Mouse (Mus musculus): ENCODE results near the gene Dnmt3l. TPM values are rescaled to one million over a fixed set of nuclear protein-coding genes. Genes with fewer than 3 reads are reported as not detected.
"Not testable (repeated sequence)": the region's sequence is repeated elsewhere in the genome, so short reads cannot be mapped to it uniquely, and the experiment has no call there.

The Dnmt3l gene
- not detected for polyA plus RNA-seq (2017; shearing (Covaris generic))

DNA sequence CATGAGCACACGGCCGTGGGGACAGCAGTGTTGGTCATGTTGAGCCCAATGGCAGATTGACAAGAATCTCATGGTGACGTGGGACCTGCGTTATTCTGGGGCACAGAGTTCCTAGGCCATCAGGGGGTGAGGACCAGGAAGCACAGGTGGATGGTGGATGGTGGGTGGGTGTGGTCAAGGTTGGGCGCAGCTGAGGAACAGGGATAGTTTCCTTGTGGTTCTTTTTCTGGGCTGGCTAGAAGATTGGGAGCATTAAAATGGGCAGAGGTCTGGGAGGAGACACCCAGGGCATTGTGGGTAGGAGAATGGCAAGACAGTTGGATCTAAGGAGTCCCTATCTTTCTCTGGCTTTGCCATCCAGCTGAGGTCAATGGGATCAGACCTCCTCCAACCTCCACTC lies at the start of gene Dnmt3l:
Gene Dnmt3l, plus strand, starts transcription at position 301 of the 400 bp plus-strand sequence.
- no peak for ATAC-seq

DNA sequence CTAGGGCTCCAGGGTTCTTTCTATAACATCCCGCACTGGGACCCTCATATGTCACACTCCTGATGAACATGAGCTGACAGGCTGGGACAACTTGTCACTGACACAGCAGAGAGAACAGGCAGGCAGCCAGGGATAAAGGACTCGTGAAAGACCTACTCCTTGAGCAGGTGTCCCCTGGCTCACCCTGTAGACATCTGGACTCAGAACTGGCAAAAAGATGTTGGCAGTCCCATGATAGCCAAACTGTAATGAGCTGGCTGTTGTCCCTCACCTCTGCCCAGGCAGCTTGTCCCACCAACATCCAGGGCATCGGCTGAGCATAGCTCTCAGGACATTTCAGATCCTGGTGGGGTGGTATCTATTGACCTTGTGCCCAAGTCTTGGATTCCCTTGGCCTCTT lies 46.1 kb upstream of the Dnmt3l start:
- no peak for ATAC-seq

GRCm38 (mm10) chr10:78000200-78000599 lies 41.5 kb upstream of the Dnmt3l start:
- ATAC-seq: no peak

- ATAC-seq: no peak
Measured at GRCm38 (mm10) chr10:78001796-78002195, 40.0 kb upstream of the Dnmt3l start.

DNA sequence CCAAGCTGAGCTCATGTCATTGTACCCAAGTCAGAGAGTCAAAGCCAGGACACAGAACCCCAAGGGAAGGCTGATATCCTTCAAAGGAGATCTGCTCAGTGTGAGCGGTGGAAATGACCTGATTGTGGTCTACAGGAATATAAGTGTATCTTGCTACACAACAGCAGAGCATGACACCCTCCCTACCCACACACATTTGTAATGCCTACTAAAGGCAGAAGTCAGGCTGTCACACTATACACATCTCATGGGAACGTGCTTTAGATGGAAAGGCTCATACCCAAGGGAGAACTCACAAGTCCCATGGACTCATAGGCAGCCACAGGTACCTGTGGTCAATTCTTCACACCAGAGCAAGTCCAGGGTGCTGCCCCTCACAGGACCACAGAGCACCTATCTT lies 39.4 kb upstream of the Dnmt3l start:
- no peak for ATAC-seq

GRCm38 (mm10) chr10:78004479-78005100 lies 37.2 kb upstream of the Dnmt3l start:
- no peak for ATAC-seq

GRCm38 (mm10) chr10:78005791-78006438 lies 35.8 kb upstream of the Dnmt3l start:
- no peak for ATAC-seq

GRCm38 (mm10) chr10:78007203-78007602 lies 34.5 kb upstream of the Dnmt3l start:
- ATAC-seq: no peak

DNA sequence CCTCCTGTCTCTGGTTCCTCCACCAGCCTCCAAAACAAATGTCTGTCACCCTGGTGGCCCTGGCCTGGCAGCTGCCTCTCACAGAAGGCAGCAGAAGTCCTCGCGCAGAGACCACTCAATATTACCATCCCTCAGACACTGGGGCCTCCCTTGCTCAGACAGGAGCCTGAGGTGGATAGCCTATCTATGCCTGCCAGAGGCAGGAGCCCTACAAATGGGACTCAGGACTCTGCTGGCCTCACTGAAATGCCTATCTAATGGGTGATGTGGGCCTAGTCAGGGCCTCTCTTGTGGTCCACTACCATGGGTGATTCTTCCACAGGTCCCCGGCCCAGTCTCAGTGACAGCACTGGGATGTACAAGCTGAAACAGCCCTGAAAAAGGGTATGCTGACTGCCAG lies 33.6 kb upstream of the Dnmt3l start:
- no peak for ATAC-seq

DNA sequence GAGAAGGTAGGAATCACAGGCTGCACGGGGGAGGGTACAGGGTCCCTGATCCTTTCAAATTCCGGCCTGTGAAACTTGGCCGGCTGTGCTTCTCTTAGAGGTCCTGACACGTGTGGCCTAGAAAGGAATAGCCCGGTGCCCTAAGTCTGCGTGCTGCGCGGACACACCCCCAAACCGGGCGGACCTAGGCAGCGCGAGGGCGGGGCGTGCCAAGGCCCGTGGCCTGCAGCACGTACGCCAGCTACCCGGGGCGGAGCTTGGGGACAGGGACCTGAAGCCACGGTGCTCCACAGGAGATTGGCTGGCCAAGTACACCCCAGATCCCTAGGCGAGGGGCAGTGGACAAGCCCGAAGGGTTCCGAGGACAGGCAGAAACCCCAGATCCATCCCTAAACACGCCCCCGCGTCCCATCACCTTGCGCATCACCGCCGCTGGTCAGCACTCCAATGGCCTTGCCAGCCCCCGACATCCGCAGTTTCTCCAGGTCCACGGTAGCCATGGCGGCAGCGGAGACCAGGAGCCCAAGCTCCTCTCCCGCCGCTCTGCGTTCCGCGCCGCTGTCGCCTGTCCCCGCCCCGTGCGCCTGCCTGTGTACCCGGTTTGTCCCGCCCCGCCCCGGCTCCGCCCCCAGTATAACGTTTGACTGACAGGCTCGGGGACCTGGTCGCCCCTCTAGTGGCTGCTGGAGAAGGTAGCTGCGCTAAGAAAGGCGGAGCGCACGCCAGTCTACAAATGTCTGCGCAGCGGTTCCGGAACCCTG lies 32.4 kb upstream of the Dnmt3l start:
- peak; percentile 91 for ATAC-seq

DNA sequence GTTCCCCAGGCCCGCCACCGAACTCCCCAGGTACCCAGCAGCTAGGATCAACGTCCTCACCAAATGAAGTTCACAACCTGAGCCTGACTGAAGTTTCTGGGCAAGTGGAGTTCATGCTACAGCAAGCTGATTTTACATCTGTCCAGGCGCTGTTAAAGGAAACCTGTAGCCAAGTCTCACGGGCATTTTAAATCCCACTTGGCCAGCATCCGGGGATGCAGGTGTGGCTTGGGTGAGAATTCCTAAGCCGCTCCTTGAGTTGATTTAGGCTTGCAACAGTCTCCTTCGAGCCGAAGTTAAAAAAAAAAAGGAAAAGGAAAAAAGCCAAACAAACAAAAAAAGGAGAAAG lies 31.8 kb upstream of the Dnmt3l start, which contains the start of gene Pfkl:
Gene Pfkl, minus strand, starts transcription at position 139 of the 349 bp plus-strand sequence.
- no peak for ATAC-seq

- no peak for ATAC-seq
Measured at GRCm38 (mm10) chr10:78010335-78010734, 31.4 kb upstream of the Dnmt3l start.

DNA sequence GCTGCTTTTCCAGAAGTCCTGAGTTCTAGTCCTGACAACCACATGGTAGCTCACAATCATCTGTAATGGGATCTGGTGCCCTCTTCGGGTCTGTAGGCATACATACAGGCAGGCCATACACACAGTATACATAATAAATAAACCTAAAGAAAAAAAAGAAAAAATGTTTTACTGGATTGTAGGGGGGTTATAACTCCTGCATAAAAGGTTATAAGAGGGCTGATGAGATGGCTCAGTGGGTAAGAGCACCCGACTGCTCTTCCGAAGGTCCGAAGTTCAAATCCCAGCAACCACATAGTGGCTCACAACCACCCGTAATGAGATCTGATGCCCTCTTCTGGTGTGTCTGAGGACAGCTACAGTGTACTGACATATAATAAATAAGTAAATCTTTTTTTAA lies 30.6 kb upstream of the Dnmt3l start:
- not testable (repeated sequence) for ATAC-seq

GRCm38 (mm10) chr10:78012661-78013495 lies 28.9 kb upstream of the Dnmt3l start:
- ATAC-seq: no peak

GRCm38 (mm10) chr10:78015489-78015888 lies 26.3 kb upstream of the Dnmt3l start:
- no peak for ATAC-seq

- ATAC-seq: no peak
Measured at GRCm38 (mm10) chr10:78016366-78016765, 25.4 kb upstream of the Dnmt3l start.

- peak; percentile 99 for ATAC-seq
Measured at GRCm38 (mm10) chr10:78018797-78019203, 22.9 kb upstream of the Dnmt3l start.

DNA sequence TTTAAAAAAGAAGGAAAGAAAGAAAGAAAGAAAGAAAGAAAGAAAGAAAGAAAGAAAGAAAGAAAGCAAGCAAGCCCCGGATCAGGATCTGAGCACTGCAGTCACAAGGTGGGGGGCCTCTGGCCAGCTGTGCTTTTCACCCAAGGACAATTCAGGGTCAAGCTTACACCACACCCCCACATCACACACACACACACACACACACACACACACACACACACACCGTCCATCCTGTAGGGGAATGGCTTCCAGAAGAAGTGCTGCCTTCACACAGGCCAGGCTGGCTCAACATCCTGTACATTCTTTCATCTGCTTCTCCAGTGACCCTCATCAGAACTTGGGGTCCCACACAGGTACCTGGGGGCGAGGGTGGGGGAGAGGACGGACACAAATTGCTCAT lies 22.5 kb upstream of the Dnmt3l start:
- ATAC-seq: no peak

GRCm38 (mm10) chr10:78019984-78020383 lies 21.8 kb upstream of the Dnmt3l start:
- ATAC-seq: not testable (repeated sequence)

- not testable (repeated sequence) for ATAC-seq
Measured at GRCm38 (mm10) chr10:78025453-78025852, 16.3 kb upstream of the Dnmt3l start.

- peak; percentile 92 for ATAC-seq
Measured at GRCm38 (mm10) chr10:78028129-78028528, 13.6 kb upstream of the Dnmt3l start.

GRCm38 (mm10) chr10:78029080-78029479 lies 12.7 kb upstream of the Dnmt3l start:
- no peak for ATAC-seq

DNA sequence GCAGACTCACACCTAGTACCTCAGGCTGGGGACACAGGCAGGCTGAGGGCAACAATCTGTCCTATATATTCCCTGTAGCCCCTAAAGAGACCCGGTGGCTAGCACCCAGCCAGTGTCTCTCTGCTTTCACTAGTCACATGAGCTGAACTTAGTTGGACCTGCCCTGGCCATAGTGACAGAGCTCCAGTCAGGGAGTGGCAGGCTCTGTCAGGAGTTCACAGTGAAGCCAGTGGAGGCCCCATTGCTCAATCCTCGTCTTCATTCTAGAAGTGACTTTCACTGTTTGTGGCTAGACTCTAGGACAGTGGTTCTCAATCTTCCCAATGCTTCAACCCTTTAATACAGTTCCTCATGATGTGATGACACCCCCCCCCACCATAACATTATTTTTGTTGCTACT lies 9.8 kb upstream of the Dnmt3l start:
- ATAC-seq: no peak

All from inflammation-experienced regulatory T-cells, adult 6 months (primary cell).